Mouse (Mus musculus) brain, embryonic 14.5 days (tissue): Measurements from ENCODE around the gene Ttc28.

Experiments used
- CTCF ChIP-seq: fragments of 200-500 bp; IDR thresholded peaks from 2 replicates; pipeline ENCODE4 v1.5.1; 2012; ENCODE audit warnings: inconsistent platforms, mild to moderate bottlenecking, moderate library complexity, borderline replicate concordance; ENCODE audit not compliant: insufficient read depth, insufficient read length; ENCODE audit errors: extremely low read depth
- POLR2A ChIP-seq: fragments of 200-500 bp; IDR thresholded peaks from 2 replicates; pipeline ENCODE4 v1.6.1; 2012; ENCODE audit warnings: mild to moderate bottlenecking, inconsistent platforms, borderline replicate concordance; ENCODE audit not compliant: poor library complexity, insufficient read depth, insufficient read length, severe bottlenecking; ENCODE audit errors: extremely low read depth

GRCm38 (mm10) chr5:111054380-111054779 is 174.8 kb downstream of the Ttc28 start:
- TF ChIP-seq CTCF (no peak), POLR2A (no peak)
